Mouse (Mus musculus): ENCODE measurements at regions not wholly inside any gene's neighbourhood (a gene's known extent, or its start where the extent isn't known, plus 50 kb on each side); places are given as distances from the start of the nearest gene placed in this dataset.

DNA sequence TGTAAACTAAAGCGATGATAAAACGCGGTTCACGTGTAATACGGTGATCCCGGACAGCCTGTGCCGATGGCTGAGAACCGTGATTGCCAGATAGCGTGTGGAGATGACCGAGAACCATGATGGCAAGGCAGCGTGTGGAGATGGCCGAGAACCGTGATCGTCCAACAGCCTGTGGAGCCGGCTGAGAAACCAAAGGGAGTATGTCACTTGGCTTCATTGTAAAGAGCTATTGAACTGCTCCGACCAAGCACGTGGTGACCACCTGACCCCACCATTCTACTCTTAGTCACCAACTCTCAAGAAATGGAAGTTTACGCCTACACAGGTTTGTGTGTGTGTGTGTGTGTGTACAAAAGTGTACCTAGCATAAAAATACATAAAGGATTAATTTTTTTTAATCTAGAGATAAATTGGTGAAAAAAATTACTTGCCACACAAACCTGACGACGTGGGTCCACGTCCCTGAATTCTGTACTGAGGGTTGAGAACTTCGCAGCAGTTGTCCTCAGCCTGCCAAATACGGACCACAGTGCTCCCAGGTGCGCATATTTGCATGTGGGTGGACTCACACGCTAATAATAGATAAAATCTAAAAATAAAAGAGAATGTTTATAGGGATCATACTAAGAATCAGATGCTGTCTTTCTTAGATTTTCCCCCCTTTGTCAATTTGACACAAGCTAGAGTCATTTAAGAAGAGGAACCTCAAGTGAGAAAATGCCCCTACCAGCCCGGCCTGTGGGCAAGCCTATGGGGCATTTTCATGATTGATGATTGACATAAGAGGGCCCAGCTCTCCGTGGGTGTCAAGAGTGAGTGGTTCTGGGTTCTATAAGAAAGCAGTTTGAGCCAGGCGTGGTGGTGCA lies 56.6 kb upstream of the Mef2a start:
- TF ChIP-seq CTCF (IDR thresholded peaks at IDR 0.05) = no peak
- no peaks in the 10 kb centered on the region for H3K27me3 ChIP-seq
- ChIA-PET POLR2A (no interaction called here), CTCF (interaction anchor here (1.6 kb wide), 1 partner anchor 13 kb away, joined by 4 read pairs; no protein-coding TSS in a partner anchor)
- DNase-seq (ENCODE audit: low read depth, low spot score) (no peak), ATAC-seq (no peak)
- in situ Hi-C loops (cut with MboI; ENCODE audit: low pct_unique_long_range_greater_than_20kb) = no loop called here

GRCm38 (mm10) chr7:67428388-67428787 lies 55.7 kb upstream of the Mef2a start:
- DNase-seq (ENCODE audit: low read depth, low spot score) (no peak), ATAC-seq (no peak)
- TF ChIP-seq CTCF (IDR thresholded peaks at IDR 0.05) = no peak
- ChIA-PET CTCF (no interaction called here), POLR2A (no interaction called here)
- H3K27me3 ChIP-seq = no peaks in the 10 kb centered on the region
- in situ Hi-C loops (cut with MboI; ENCODE audit: low pct_unique_long_range_greater_than_20kb) = no loop called here

GRCm38 (mm10) chr7:67426076-67426475 lies 53.4 kb upstream of the Mef2a start:
- ChIA-PET CTCF (no interaction called here), POLR2A (no interaction called here)
- no peak for TF ChIP-seq CTCF (IDR thresholded peaks at IDR 0.05)
- in situ Hi-C loops (cut with MboI; ENCODE audit: low pct_unique_long_range_greater_than_20kb) = no loop called here
- H3K27me3 ChIP-seq = no peaks in the 10 kb centered on the region
- ATAC-seq (no peak), DNase-seq (ENCODE audit: low read depth, low spot score) (no peak)

- DNase-seq (ENCODE audit: low read depth, low spot score) (no peak), ATAC-seq (no peak)
- ChIA-PET POLR2A (no interaction called here), CTCF (no interaction called here)
- H3K27me3 ChIP-seq = no peaks in the 10 kb centered on the region
- no peak for TF ChIP-seq CTCF (IDR thresholded peaks at IDR 0.05)
- in situ Hi-C loops (cut with MboI; ENCODE audit: low pct_unique_long_range_greater_than_20kb) = no loop called here
Measured at GRCm38 (mm10) chr7:67425581-67425980, 52.9 kb upstream of the Mef2a start.

DNA sequence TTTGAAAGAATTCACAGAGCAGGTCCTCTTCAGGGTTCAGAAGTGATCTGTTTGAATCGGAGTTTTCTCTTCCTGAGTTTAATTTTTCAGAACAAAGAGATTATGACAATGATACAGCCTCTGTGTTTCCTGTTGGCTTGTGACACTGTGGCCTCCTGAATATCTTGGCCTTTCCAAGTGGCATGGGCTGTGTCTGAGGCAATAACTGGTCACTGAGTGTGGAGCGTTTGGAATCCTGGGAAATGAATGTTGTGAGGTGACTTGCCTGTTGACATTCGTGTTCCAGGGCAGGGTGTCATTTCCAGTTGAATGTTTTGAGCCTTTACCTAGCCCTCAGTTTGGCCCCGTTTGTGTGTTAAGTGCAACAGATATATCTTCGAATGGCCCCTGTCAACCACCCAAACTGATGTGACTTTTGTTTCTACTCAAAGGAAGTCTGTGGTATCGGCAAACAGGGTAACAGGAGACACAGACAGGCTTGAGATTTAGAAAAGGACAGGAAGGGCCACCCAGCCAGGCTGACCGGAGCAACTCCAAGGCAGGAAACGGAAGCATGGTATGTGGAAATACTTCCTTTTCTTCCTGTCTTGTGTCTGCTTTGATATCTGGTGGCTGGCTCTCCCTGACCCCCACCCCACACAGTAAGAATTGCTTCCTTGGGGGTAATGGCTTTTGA lies 52.3 kb upstream of the Mef2a start:
- CTCF ChIA-PET = no interaction called here
- in situ Hi-C loops (cut with MboI; ENCODE audit: low pct_unique_long_range_greater_than_20kb) = no loop called here
- H3K27me3 ChIP-seq = no peaks in the 10 kb centered on the region
- POLR2A ChIA-PET = no interaction called here
- DNase-seq (ENCODE audit: low read depth, low spot score) (no peak), ATAC-seq (no peak)
- no peak for TF ChIP-seq CTCF (IDR thresholded peaks at IDR 0.05)
